Mouse (Mus musculus): ENCODE data around the gene Olfr47.
"Not testable (repeated sequence)": the region's sequence is repeated elsewhere in the genome, so short reads cannot be mapped to it uniquely, and the experiment has no call there.

Gene Olfr47

DNA sequence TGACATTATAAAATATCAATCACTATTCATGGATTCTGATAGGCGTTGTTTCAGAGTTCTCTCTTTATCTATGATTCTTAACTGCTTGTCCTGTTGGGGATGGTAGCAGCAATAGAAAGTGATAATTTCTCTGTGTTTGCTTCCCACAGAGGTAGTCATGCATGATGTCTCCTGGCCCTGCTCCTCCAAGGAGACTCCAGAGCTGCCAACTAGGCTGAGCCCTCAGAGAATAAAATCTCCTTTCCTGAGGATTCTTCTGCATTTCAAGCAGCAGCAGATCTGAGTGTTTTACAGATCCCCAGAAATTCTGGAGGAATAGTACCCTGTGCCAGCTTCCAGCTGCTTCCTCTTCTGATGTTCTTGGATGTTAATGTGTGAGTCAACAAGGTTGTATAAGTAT, at the start of gene Olfr47:
Gene Olfr47, plus strand, starts transcription at position 275 of the 400 bp plus-strand sequence.
- not testable (repeated sequence) for DNase-seq (ENCODE audit: low spot score in 2 of 2)

DNA sequence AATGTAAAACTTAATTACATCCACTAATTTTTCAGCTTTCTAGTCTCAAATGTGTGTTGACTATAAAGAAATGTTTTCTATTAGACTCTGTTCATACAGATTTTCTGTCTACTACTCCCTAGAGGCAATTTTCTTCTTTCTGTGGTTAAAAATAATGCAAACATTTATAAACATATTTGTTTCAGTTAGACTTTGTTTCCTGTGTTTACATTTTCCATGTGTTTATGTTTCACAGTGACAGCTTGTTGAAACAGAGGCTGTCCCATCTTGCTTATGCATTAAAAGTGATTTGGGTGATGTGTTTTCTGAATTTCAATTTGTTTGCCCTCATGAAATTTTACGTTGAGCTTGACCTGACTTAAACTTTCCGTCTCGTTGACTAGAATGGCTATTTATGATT, 40.3 kb upstream of the Olfr47 start:
- no peak for DNase-seq (ENCODE audit: low spot score in 2 of 2)

GRCm38 (mm10) chr6:43196781-43197180, 34.5 kb upstream of the Olfr47 start, which contains the start of gene Olfr435:
TSS of gene Olfr435 (plus strand) at chr6:43197146.
- no peak for DNase-seq (ENCODE audit: low spot score in 2 of 2)

GRCm38 (mm10) chr6:43198094-43198493, 33.2 kb upstream of the Olfr47 start:
- no peak for DNase-seq (ENCODE audit: low spot score in 2 of 2)

DNA sequence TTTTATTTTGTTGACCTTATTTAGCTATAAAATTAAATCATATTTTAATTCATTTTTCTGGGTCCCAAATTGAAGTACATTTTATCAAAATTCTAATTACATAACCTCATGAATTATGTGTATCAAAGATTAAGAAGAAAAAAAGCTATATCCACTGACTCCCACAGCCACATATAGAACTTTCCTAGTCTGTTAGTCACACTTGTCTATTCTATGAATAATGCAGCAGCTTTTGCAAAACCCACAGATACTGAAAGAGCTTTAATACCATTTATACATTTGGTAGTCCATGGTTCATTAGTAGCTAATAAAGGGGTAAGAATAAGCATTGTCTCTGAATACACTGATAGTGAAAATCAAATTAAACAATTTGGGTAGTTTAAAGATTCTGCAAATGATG, 28.5 kb upstream of the Olfr47 start:
- no peak for DNase-seq (ENCODE audit: low spot score in 2 of 2)

GRCm38 (mm10) chr6:43205355-43205754, 26.0 kb upstream of the Olfr47 start:
- no peak for DNase-seq (ENCODE audit: low spot score in 2 of 2)

DNA sequence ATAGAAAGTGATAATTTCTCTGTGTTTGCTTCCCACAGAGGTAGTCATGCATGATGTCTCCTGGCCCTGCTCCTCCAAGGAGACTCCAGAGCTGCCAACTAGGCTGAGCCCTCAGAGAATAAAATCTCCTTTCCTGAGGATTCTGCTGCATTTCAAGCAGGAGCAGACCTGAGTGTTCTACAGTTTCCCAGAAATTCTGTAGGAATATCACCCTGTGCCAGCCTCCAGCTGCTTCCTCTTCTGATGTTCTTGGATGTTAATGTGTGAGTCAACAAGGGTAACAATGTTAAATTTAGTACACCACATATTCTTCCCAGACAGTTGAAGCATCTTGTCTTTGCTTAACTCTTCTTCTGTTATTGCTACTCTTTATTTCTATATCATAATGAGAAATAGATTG, 18.5 kb upstream of the Olfr47 start, which contains the start of gene Olfr434:
Gene Olfr434, plus strand, starts transcription at position 149 of the 400 bp plus-strand sequence.
- peak; percentile 35 to 48 for DNase-seq (ENCODE audit: low spot score in 2 of 2)

- DNase-seq (ENCODE audit: low spot score in 2 of 2): no peak
Observed at GRCm38 (mm10) chr6:43242061-43242460, 10.7 kb downstream of the Olfr47 start.

DNA sequence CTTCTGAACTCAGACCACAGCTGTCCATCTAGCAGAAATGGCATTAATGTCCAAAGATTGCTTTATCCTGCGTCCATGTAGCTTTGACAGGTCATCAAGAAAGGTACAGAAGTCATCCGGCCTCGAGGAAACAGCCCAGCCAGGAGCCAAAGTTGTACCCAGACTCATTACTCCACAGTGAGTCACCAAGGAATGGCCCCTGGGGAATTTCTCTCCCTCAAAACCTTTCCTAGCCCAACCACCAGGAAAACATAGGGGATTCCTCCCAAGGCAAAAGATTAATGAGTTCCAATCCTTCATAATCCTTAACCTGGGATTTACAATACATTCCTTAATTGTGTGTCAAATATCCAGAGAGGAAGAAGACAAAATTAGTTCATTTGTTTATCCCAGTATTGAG, 16.1 kb downstream of the Olfr47 start:
- no peak for DNase-seq (ENCODE audit: low spot score in 2 of 2)

GRCm38 (mm10) chr6:43252994-43253393, 21.7 kb downstream of the Olfr47 start:
- no peak for DNase-seq (ENCODE audit: low spot score in 2 of 2)

DNA sequence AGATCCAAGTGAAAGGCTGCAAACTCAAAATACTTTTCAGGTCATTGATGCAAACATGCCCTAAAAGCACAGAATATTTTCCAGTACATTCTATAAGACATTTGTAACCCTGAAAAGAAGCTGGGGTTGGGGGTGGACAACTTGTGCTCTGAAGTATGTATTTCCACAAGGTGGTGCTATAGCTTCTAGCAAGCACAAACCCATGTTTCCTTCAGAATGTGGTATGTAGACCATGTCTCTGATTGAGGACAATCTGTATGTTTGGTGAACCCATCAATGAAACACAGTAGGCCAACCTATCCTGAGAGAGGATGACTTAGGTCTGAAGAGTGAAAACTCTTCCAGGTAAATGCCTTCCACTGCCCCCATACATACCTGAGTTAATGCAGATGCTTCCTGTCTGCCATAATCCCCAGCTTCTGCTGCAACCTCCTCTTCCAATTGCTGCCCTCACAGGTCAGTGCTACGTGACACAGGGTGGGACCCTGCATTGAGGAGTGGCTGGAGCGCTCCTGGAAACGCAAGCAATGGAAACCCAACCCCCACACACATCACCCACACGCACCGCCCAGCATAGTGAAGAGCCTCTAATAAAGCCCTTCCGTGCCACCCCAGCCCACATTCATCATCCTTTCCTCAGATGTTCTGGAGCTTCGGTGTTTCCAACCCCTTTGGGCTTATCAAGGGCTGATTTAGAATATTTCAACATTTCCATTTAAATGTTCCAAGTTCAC, 23.0 kb downstream of the Olfr47 start:
- peak in 1 of 2 experiments; percentile 10 for DNase-seq (ENCODE audit: low spot score in 2 of 2)

GRCm38 (mm10) chr6:43260756-43261155, 29.4 kb downstream of the Olfr47 start:
- DNase-seq (ENCODE audit: low spot score in 2 of 2): no peak

DNA sequence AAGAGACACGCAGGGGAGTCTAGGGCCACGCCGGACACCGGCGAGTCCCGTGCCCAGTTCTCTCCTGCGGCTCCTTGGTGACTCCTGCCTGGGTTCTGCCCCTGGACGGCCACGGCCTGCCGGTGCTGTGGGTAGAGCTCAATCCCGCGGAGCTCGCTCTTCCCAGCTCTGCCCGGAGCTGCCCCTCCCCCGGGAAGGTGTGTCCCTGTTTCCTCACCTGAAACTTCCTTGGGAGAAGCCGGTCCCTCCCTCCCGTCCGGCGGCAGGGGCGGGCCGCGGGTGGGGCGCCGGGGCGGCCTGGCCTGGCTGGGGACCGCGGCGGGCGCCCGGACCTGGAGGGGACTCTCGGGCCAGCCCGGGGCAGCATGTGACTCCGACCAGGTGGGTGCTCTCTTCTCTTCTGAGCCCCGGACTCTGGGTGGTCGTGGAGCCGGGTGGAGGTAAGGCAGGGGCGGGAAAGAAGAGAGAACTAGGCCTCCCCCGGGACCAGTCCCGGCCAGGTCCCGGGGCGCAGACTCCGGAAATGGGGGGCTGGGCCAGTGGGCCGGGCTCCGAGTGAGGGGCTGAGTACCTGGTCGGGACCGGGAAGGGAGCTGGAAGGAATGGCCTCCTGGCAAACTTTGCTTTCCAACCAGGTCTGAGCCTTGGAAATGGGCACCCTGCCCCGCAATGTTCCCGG, 34.2 kb downstream of the Olfr47 start, which contains the start of gene Arhgef5:
Gene Arhgef5, plus strand, starts transcription at position 220 of the 679 bp plus-strand sequence.
- DNase-seq (ENCODE audit: low spot score in 2 of 2): no peak

- no peak for DNase-seq (ENCODE audit: low spot score in 2 of 2)
Observed at GRCm38 (mm10) chr6:43266356-43266755, 35.0 kb downstream of the Olfr47 start.

DNA sequence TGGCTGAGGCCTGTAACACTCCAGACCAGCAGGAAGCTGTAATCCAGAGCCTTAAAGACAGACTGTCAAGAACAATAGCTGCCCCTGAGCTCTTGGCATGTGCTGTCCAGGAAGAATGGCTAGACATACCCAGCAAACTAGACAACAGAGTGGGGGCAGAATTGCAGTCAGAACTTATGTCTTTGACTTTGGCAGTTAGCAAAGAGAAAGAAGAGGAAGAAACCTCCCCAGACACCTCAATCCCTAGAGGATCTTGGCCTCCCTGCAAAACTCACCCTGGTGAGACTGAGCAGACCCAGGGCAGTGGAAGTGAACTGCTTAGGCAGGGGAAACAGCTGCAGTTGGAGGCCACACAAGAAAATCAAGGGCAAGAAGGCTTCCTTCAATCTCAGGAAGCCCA, 41.3 kb downstream of the Olfr47 start:
- DNase-seq (ENCODE audit: low spot score in 2 of 2): no peak

DNA sequence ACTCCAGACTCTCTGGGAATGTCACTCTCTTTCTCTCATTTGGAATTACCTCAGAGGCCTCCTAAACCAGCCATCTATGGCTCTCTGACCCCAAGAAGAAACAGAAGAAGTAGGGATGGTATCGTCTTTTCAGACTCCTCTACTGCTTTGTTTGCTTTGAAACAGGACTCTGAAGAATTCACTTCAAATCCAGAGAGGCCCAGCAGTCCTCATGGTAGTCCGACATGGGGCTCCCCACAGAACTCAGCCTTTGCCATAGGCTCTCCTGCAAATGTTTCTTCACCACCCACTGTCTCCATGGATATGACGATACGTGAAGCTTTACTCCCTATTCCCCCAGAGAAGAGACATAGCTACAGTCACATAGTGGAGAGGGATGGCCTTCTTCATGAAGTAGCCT, 42.8 kb downstream of the Olfr47 start:
- DNase-seq (ENCODE audit: low spot score in 2 of 2): no peak

DNA sequence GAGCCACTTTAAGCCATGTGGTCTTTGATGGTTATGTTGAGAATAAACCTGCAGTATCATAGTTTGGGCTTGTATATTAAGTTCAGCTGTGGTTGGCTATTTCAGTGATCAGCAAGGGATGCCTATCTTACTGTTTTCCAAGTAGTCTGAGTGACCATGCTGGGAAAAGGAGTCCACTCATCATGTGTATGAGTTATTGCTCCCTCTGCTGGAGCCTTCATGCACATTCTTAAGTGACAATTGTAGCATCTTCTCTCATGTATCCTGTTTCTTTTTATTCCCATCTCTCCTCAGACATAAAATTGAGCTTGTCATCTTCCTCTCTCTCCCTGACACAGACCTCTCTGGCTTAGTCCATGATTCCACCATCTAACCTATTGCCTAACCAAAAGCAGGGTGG, 46.9 kb downstream of the Olfr47 start:
- peak in 1 of 2 experiments; percentile 16 for DNase-seq (ENCODE audit: low spot score in 2 of 2)

GRCm38 (mm10) chr6:43280481-43280880, 49.2 kb downstream of the Olfr47 start:
- DNase-seq (ENCODE audit: low spot score in 2 of 2): no peak
